Mouse (Mus musculus) left cerebral cortex, adult 2 months (tissue): ENCODE measurements around the gene Akt3. TPM values are rescaled to one million over a fixed set of nuclear protein-coding genes. Genes with fewer than 3 reads are reported as not detected.

Experiments
- DNase-seq, 2 experiments: peaks; one replicate each; pipeline ENCODE4 v3.0.0; 2021 to 2022; ENCODE audit warnings: low spot score in 2 of 2, mixed read lengths in 1 of 2; ENCODE audit errors: extremely low spot score in 1 of 2
- H3K27ac ChIP-seq: fragments of 200-600 bp; 2 replicates; pipeline ENCODE4 v1.8.1; 2022
- H3K4me3 ChIP-seq: fragments of 200-600 bp; 2 replicates; pipeline ENCODE4 v1.8.1; 2022
- CTCF ChIP-seq: fragments of 200-600 bp; IDR thresholded peaks from 2 replicates; pipeline ENCODE4 v1.8.1; 2022; ENCODE audit warnings: antibody characterized with exemption, mild to moderate bottlenecking, moderate library complexity
- intact Hi-C: fragments of 180-260 bp; cut with DNase I; formaldehyde crosslinking; loops from one replicate; pipeline ENCODE4 v1.15.1; 2025
- long read RNA-seq, 2 experiments: library from polyadenylated mRNA; stranded (forward); transcript quantifications; one replicate each; pipeline ENCODE4 v2.0.0; 2021; ENCODE audit warnings: borderline mapping rate in 2 of 2
- total RNA-seq, 2 experiments: library from RNA; stranded (reverse); gene quantifications; 2 replicates each; pipeline ENCODE4 v1.2.3; 2021

The Akt3 gene
- total RNA-seq, result 100 to 1,000 TPM; 257 to 258 TPM
- long read RNA-seq, experiment 1, full-length matches to known transcripts, result 5 of 25 reads
- long read RNA-seq, experiment 1, partial matches to known transcripts, result 2 of 25 reads
- long read RNA-seq, experiment 1, other reads (novel, unspliced or antisense), result 18 of 25 reads
- long read RNA-seq, experiment 2, full-length matches to known transcripts, result 4 of 14 reads
- long read RNA-seq, experiment 2, partial matches to known transcripts, result 0 of 14 reads
- long read RNA-seq, experiment 2, other reads (novel, unspliced or antisense), result 10 of 14 reads

DNA sequence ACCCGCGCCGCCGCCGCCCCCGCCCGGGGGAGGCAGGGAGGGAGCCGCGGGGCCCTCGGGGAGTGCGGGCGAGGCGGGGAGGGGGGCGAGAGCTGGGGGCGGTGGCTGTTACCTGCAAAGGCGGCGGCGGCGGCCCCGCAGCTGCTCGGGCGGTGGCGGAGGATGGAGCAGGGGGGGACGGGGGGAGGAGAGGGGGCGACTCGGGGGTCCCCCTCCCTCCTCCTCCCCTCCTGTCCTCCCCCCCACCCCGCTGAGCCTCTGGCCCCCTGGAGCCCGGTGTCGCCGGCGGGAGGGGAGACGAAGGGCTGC is at the start of gene Akt3:
Gene Akt3 (minus strand): TSS at position 170 of the 309 bp plus-strand sequence.
- DNase-seq, result no peak
- intact Hi-C loops, result loop anchor here (5.0 kb wide), 6 partner anchors 49 to 444 kb away; partner anchors contain the start of gene Zbtb18
- TF ChIP-seq CTCF, result no peak
- Histone ChIP-seq H3K4me3 (peak within 1 kb of the TSS; percentile 73), H3K27ac (peak within 1 kb of the TSS; percentile 98)

DNA sequence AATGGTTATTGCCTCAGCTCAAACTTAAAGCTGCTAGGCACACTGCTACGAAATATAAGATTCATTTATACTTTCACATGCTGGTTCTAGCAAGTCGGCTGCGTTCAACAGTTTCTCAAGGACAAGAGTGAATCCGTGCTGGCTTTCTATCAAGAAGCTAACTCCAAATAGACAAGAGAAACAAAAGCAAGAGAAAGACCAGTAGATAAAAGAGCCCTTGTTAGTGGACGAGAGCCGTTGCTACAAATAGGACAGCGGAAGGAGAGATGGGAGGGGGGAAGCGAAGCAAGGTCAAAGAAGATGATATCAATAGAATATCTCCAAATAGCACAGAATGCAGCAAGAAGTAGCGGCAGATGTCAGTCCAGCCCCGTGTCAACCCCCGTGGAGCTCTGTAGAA is 49.5 kb upstream of the Akt3 start:
- H3K27ac ChIP-seq, result peak overlapping the region; percentile 81
- TF ChIP-seq CTCF, result no peak
- H3K4me3 ChIP-seq, result peak overlapping the region; percentile 43
- peak in 1 of 2 experiments; percentile 19 for DNase-seq
- intact Hi-C loops, result loop anchor here (5.0 kb wide), 4 partner anchors 40 to 380 kb away; partner anchors contain the start of gene Akt3

DNA sequence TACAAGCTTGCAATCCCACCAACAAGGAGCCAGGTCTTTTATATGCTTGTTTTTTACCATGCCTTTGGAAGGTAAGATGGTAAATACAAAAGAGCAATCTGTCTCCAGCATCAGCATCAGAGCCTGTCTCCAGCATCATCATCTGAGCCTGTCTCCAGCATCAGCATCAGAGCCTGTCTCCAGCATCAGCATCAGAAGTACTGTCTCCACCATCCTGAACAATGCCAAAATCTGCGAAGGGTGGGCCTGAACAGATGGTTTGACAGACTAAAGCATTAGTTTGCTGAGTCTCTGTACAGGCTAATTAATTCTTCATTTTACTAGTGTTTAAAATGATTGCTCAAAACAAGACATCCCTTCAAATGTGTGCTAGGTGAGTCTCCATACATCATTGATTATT is 40.2 kb upstream of the Akt3 start:
- no peak for TF ChIP-seq CTCF
- Histone ChIP-seq H3K27ac (no peak overlapping the region), H3K4me3 (no peak overlapping the region)
- intact Hi-C loops, result no loop called here
- DNase-seq, result no peak

DNA sequence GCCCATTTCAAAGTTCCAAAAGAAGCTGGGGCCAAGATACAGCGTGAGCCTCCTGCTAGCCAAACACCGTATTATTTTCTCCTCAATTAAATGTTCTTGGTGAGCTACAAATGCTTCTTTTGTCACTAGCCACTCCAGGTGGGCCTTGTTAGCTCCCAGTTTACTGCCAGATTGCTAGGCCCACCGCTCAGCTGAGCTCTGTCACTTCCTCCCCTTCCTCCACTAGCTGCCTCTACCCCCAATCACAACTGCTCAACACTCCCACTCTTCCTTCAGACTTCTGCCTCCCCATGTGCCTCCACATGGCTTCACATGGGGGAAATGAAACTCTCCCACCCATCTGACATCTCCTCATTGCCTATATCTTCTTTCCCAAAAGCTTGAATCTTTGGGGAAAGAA is 28.8 kb upstream of the Akt3 start:
- intact Hi-C loops, result no loop called here
- no peak for TF ChIP-seq CTCF
- Histone ChIP-seq H3K27ac (no peak overlapping the region), H3K4me3 (no peak overlapping the region)
- DNase-seq, result no peak

DNA sequence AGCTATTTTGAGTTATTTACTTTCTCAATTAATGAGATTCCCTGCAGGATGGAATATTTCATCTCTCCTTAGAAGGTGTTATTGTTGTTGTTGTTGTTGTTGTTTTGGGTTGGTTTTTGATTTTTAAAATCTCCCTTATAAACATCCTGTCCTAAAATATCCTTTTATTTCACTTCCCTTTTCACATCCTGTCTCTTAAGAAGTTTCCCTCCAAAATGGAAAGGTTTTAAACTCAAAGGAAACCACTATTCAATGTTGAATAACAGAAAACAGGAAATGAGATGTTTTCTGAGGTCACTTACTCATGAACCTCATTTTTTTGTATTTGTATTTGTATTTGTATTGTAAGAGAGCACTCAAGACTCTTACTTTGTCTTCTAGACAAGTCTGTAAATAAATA is 23.9 kb upstream of the Akt3 start:
- intact Hi-C loops, result no loop called here
- TF ChIP-seq CTCF, result no peak
- Histone ChIP-seq H3K27ac (no peak overlapping the region), H3K4me3 (no peak overlapping the region)
- DNase-seq, result no peak

DNA sequence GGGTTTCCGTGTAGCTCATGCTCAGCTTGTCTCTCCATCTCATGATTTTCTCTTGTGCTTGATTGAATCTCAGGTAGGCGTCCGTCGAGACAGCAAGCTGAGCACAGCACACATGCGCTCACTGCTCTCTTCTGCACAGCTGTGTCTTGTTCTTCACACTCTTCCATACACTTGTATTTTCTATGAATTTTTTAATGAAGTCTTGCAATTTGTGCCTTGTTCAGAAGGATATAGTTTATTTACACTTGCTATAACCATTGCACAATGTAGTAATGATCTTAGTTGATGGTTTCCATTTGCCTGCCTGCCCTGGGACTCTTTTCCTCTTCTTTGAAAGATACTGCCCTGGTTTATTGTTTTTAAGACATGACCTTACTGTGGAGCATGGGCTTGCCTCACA is 19.4 kb upstream of the Akt3 start:
- TF ChIP-seq CTCF, result no peak
- no peak for DNase-seq
- intact Hi-C loops, result no loop called here
- Histone ChIP-seq H3K27ac (no peak overlapping the region), H3K4me3 (no peak overlapping the region)

DNA sequence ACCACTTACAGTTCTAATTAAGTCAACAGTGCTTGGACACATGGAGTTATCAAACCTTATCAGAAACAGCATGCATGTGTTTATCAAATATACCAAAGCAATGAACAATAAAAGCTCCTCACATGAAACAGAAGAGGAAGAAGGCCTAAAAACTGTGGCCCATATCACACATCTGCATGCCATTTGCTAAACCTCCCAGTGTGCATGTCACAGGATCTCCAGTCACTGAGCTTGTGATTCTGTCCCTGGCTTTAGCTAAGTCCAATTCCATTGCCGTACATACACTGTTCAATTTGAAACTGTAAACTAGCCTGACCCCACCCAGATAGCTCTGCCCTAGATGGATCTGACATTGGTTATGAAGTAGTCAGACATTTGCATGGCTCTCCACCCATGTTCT is 9.6 kb upstream of the Akt3 start:
- no peak for DNase-seq
- no peak overlapping the region for H3K27ac ChIP-seq
- intact Hi-C loops, result no loop called here
- H3K4me3 ChIP-seq, result no peak overlapping the region
- no peak for TF ChIP-seq CTCF

DNA sequence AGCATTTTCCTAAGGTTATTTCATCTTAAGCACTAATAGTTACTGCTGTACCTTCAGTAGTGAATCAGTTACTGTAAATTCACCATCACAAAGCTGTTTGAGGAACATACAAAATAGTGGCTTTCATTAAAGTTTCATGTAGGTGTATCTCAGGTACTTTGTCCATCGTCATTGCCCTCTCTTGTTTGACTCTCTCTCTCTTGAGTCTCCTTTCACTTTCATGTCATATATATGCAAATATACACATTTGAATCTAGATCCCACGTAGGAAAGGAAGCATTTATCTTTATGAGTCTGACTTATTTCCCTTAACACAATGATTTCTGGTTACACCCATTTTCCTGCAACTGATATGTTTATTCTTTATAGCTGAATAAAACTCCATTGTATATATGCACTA is 4.9 kb upstream of the Akt3 start:
- Histone ChIP-seq H3K27ac (no peak overlapping the region), H3K4me3 (no peak overlapping the region)
- intact Hi-C loops, result no loop called here
- TF ChIP-seq CTCF, result no peak
- no peak for DNase-seq

DNA sequence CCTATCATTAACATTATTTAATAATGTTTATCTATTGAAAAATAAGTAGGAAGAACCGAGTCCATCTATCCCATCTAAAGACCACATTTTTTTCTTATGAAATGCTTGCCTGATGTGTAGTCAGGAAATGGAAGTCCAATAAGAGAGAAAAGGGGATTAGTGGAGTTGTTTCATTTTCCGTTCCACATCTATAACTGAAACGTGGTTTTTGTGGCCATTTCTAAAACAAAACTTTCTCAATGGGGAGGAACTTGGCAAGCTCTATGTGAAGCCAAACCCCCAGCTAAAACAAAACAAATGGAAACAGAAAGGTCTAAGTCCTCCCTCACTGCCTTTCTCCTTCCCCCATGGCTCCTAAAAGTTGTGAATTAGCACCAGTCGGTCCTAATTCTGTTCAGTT is 2.8 kb upstream of the Akt3 start:
- intact Hi-C loops, result no loop called here

DNA sequence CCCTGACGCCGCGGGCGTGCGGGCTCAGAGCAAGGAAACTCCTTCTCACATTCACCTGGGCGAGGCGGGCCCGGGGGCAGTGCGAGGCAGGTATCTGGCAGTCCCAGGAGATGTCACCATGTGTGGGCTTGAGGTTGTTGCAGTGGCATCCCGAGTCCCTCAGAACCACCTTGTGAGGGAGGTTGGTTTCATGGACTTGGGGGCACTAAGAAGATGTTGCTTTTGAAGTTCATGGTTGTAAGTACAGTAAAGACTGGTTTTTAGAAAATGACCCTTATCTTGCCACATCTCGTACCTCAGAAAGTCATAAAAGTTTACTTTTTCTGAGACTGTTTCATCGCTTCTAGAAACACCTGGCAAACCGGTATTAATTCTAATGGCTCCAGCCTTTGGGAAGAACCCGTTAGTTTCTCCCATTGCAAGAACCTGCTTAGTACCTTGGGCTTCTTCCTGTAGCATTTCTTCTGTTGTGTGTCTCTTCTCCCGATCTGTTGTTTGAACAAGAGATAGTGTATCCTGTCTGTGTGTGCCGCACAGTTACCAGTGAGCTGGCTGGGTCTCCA is 1.1 kb upstream of the Akt3 start:
- TF ChIP-seq CTCF, result no peak
- intact Hi-C loops, result loop anchor here (5.0 kb wide), 6 partner anchors 48 to 443 kb away; partner anchors contain the start of gene Zbtb18
- no peak for DNase-seq
- H3K4me3 ChIP-seq, result peak overlapping the region; percentile 73
- H3K27ac ChIP-seq, result peak overlapping the region; percentile 98

More for the DNA sequence above, 2.8 kb upstream of the Akt3 start:
- no peak overlapping the region for H3K4me3 ChIP-seq
- no peak overlapping the region for H3K27ac ChIP-seq
- no peak for DNase-seq
- TF ChIP-seq CTCF, result no peak

DNA sequence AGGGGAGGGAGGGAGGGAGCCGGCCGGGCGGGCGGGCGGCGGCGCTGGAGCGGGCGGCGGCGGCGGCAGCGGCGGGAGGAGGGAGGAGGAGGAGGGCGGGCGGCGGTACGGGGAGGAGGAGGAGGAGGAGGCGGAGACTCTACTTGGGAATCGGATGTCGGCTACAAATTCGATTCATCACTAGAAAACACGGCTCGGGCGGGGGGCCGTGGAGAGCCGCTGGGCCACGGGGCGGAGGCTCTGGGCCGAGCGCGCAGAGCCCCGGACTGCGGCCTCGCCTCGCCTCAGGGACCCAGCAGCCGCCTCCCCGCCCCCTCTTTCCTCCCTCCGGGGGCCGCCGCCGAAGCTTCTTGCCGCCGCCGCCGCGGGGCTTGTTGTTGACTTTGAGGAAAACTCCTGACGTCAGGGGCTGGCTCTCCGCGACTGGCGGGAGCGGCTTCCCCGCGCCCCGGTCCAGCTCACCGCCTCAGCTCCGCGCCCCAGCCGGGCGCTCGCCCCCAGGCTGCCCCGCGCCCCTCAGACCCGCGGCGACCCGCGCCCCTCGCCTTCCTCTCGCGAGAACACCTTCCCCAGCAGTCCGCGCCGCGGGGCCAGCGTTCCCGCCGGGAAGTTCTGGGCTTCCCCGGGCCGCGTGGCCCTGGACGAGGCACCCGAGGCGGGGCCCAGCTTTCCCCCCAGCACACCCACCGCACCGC is 487 bp upstream of the Akt3 start:
- peak; percentile 77 to 79 for DNase-seq
- Histone ChIP-seq H3K4me3 (peak overlapping the region; percentile 73), H3K27ac (peak overlapping the region; percentile 98)
- no peak for TF ChIP-seq CTCF
- intact Hi-C loops, result loop anchor here (5.0 kb wide), 6 partner anchors 49 to 444 kb away; partner anchors contain the start of gene Zbtb18
